Mouse (Mus musculus) kidney, adult 2 months (tissue): ENCODE data around the gene Strap. TPM values are rescaled to one million over a fixed set of nuclear protein-coding genes. Genes with fewer than 3 reads are reported as not detected.

Source experiments
- DNase-seq: peaks from one replicate; pipeline ENCODE4 v3.0.0; 2021
- H3K27ac ChIP-seq: fragments of 200-500 bp; 2 replicates; pipeline ENCODE4 v1.5.1; 2012; ENCODE audit warnings: low read depth, low read length, control low read depth, inconsistent platforms; ENCODE audit not compliant: insufficient read depth
- H3K27me3 ChIP-seq: fragments of 200-500 bp; replicated peaks from 2 replicates; pipeline ENCODE4 v1.6.1; 2012; ENCODE audit warnings: mild to moderate bottlenecking, moderate library complexity, low read length, inconsistent platforms; ENCODE audit not compliant: control insufficient read depth, insufficient read depth
- H3K36me3 ChIP-seq: fragments of 200-500 bp; 2 replicates; pipeline ENCODE4 v1.6.1; 2012; ENCODE audit warnings: mild to moderate bottlenecking, moderate library complexity, low read length, inconsistent platforms; ENCODE audit not compliant: control insufficient read depth, insufficient read depth
- H3K4me1 ChIP-seq: fragments of 200-500 bp; 2 replicates; pipeline ENCODE4 v1.6.1; 2011; ENCODE audit warnings: low read length; ENCODE audit not compliant: control insufficient read depth, insufficient read depth
- H3K4me3 ChIP-seq: fragments of 200-500 bp; 2 replicates; pipeline ENCODE4 v1.5.1; 2011; ENCODE audit warnings: mild to moderate bottlenecking, low read depth, low read length, control low read depth; ENCODE audit not compliant: insufficient read depth
- CTCF ChIP-seq: fragments of 200-500 bp; conservative IDR thresholded peaks from 2 replicates; pipeline ENCODE4 v1.5.1; 2011; ENCODE audit warnings: low read depth, mild to moderate bottlenecking, control low read depth, low read length, moderate library complexity, mixed read lengths; ENCODE audit not compliant: insufficient read depth, insufficient read length
- POLR2A ChIP-seq: fragments of 200-500 bp; IDR thresholded peaks from one replicate; pipeline ENCODE4 v1.6.1; 2011; ENCODE audit warnings: low read depth, low read length, control low read depth
- WGBS: fragments of 180-500 bp; shearing (Covaris S2); methylation state at CpG from one replicate; pipeline ENCODE4 v1.1.7; 2018; 5-methylcytosine and 5-hydroxymethylcytosine counted together
- polyA plus RNA-seq: library from polyadenylated mRNA; depleted of rRNA; stranded (reverse); fragments of >200 nt; gene quantifications from 2 replicates; pipeline ENCODE4 v1.2.3, GENCODE M21; 2012

Strap gene
- polyA plus RNA-seq, 1 experiment, result 29.7 TPM

- peaks cover 9% of the 10 kb centered on the region for H3K4me1 ChIP-seq
- H3K36me3 ChIP-seq, result no peaks in the 10 kb centered on the region
- H3K27ac ChIP-seq, result no peak overlapping the region
- no peak overlapping the region for H3K4me3 ChIP-seq
- no peaks in the 10 kb centered on the region for H3K27me3 ChIP-seq
- TF ChIP-seq POLR2A (no peak), CTCF (no peak)
- DNase-seq, result no peak
These were observed 31.3 kb downstream of the Strap start for GRCm38 (mm10) chr6:137766177-137766576.

- Histone ChIP-seq H3K27ac (no peak overlapping the region), H3K36me3 (no peaks in the 10 kb centered on the region), H3K4me1 (0 out of 2 replicates have a peak, but pooled peaks cover 4% of the 10 kb centered on the region), H3K27me3 (no peaks in the 10 kb centered on the region), H3K4me3 (no peak overlapping the region)
- TF ChIP-seq CTCF (no peak), POLR2A (no peak)
- no peak for DNase-seq
- 68% methylated on average over 3 of the region's 3 CpGs for WGBS
These were observed 36.9 kb downstream of the Strap start for GRCm38 (mm10) chr6:137771621-137772250.

GRCm38 (mm10) chr6:137772918-137773636 lies 38.2 kb downstream of the Strap start:
- Histone ChIP-seq H3K4me1 (0 out of 2 replicates have a peak, but pooled peaks cover 4% of the 10 kb centered on the region), H3K27ac (no peak overlapping the region), H3K27me3 (no peaks in the 10 kb centered on the region), H3K36me3 (no peaks in the 10 kb centered on the region), H3K4me3 (no peak overlapping the region)
- no peak for TF ChIP-seq CTCF
- WGBS, result 94% methylated on average over 8 of the region's 8 CpGs
- DNase-seq, result no peak

- Histone ChIP-seq H3K27ac (no peak overlapping the region), H3K4me1 (0 out of 2 replicates have a peak, but pooled peaks cover 4% of the 10 kb centered on the region), H3K4me3 (no peak overlapping the region), H3K27me3 (no peaks in the 10 kb centered on the region), H3K36me3 (no peaks in the 10 kb centered on the region)
- TF ChIP-seq POLR2A (no peak), CTCF (no peak)
- DNase-seq, result no peak
- 88% methylated on average over 6 of the region's 6 CpGs for WGBS
These were observed 38.8 kb downstream of the Strap start for GRCm38 (mm10) chr6:137773637-137774028.

GRCm38 (mm10) chr6:137774166-137774565 lies 39.3 kb downstream of the Strap start:
- Histone ChIP-seq H3K4me1 (0 out of 2 replicates have a peak, but pooled peaks cover 4% of the 10 kb centered on the region), H3K27me3 (no peaks in the 10 kb centered on the region), H3K4me3 (no peak overlapping the region), H3K27ac (no peak overlapping the region), H3K36me3 (no peaks in the 10 kb centered on the region)
- TF ChIP-seq CTCF, result no peak
- no peak for TF ChIP-seq POLR2A
- 83% methylated on average over 13 of the region's 13 CpGs for WGBS
- no peak for DNase-seq

- H3K27me3 ChIP-seq, result no peaks in the 10 kb centered on the region
- no peak for DNase-seq
- H3K4me1 ChIP-seq, result 0 out of 2 replicates have a peak, but pooled peaks cover 4% of the 10 kb centered on the region
- no peak overlapping the region for H3K4me3 ChIP-seq
- 87% methylated on average over 8 of the region's 8 CpGs for WGBS
- TF ChIP-seq POLR2A (no peak), CTCF (no peak)
- no peaks in the 10 kb centered on the region for H3K36me3 ChIP-seq
- no peak overlapping the region for H3K27ac ChIP-seq
These were observed 40.3 kb downstream of the Strap start for GRCm38 (mm10) chr6:137775159-137775558.

- Histone ChIP-seq H3K27me3 (no peaks in the 10 kb centered on the region), H3K4me3 (no peak overlapping the region), H3K27ac (no peak overlapping the region), H3K4me1 (no peaks in the 10 kb centered on the region), H3K36me3 (no peaks in the 10 kb centered on the region)
- no peak for DNase-seq
- TF ChIP-seq POLR2A (no peak), CTCF (no peak)
- 64% methylated on average over 8 of the region's 8 CpGs for WGBS
These were observed 42.1 kb downstream of the Strap start for GRCm38 (mm10) chr6:137776981-137777380.
